ENCODE assay signal across 7 mouse cellular contexts in genomic region chr11:116129993-116130487, GRCm38 (mm10). TPM values are rescaled to one million over a fixed set of nuclear protein-coding genes. Genes with fewer than 3 reads are reported as not detected.
DNase-seq lines count a peak whose midpoint lies in the region; ATAC-seq and TF ChIP-seq lines count a peak whose summit lies in the region.

No protein-coding gene starts in this region.

- TF ChIP-seq CTCF in thymus, adult 2 months (IDR thresholded peaks at IDR 0.05; ENCODE audit: borderline replicate concordance, control insufficient read depth, extremely low read depth, insufficient read depth, low read length, poor library complexity): no peak
- no peak for TF ChIP-seq CTCF in embryonic fibroblast, embryonic 13.5 days (IDR thresholded peaks at IDR 0.05; ENCODE audit: borderline replicate concordance, insufficient read depth, low read length)

- peaks cover 28% of the 10 kb centered on the region for H3K4me1 ChIP-seq in thymus, adult 2 months (replicated peaks; ENCODE audit: control insufficient read depth, insufficient read depth, low read length)
- peaks cover 3% of the 10 kb centered on the region; the same call in 1 of the 2 replicates for H3K4me1 ChIP-seq in embryonic fibroblast, embryonic 13.5 days (ENCODE audit: control insufficient read depth, insufficient read depth, low read length)
- peaks cover 44% of the 10 kb centered on the region for H3K4me1 ChIP-seq in limb, embryonic 13.5 days
- peaks cover 45% of the 10 kb centered on the region for H3K4me1 ChIP-seq in neural tube, embryonic 15.5 days

- peaks cover 4% of the 10 kb centered on the region; the same call in 1 of the 2 replicates for H3K9me3 ChIP-seq in limb, embryonic 13.5 days
- H3K9me3 ChIP-seq in neural tube, embryonic 15.5 days (replicated peaks): no peaks in the 10 kb centered on the region

- peak overlapping the region; percentile 66 for H3K4me3 ChIP-seq in thymus, adult 2 months (ENCODE audit: control insufficient read depth, insufficient read depth, low read length)
- peak overlapping the region; percentile 44; the same call in 1 of the 2 replicates for H3K4me3 ChIP-seq in embryonic fibroblast, embryonic 13.5 days (ENCODE audit: insufficient read depth, low read length)
- H3K4me3 ChIP-seq in limb, embryonic 13.5 days: peak overlapping the region; percentile 63
- peak overlapping the region; percentile 61 for H3K4me3 ChIP-seq in neural tube, embryonic 15.5 days (replicated peaks)

- no peaks in the 10 kb centered on the region for H3K27me3 ChIP-seq in thymus, adult 2 months (ENCODE audit: control insufficient read depth, insufficient read depth, low read length)
- no peaks in the 10 kb centered on the region for H3K27me3 ChIP-seq in limb, embryonic 13.5 days
- H3K27me3 ChIP-seq in neural tube, embryonic 15.5 days (replicated peaks): 0 out of 2 replicates have a peak, but pooled peaks cover 2% of the 10 kb centered on the region

- 5% methylated on average over 8 of the region's 8 CpGs for WGBS in thymus, adult 2 months
- WGBS in limb, embryonic 13.5 days: 46% methylated on average over 8 of the region's 8 CpGs
- WGBS in neural tube, embryonic 15.5 days: 32% methylated on average over 8 of the region's 8 CpGs

- H3K9ac ChIP-seq in limb, embryonic 13.5 days: peak overlapping the region; percentile 81
- H3K9ac ChIP-seq in neural tube, embryonic 15.5 days (replicated peaks): peak overlapping the region; percentile 71

- H3K36me3 ChIP-seq in thymus, adult 2 months (ENCODE audit: control insufficient read depth, insufficient read depth, low read length): peaks cover 16% of the 10 kb centered on the region
- peaks cover 47% of the 10 kb centered on the region for H3K36me3 ChIP-seq in limb, embryonic 13.5 days
- H3K36me3 ChIP-seq in neural tube, embryonic 15.5 days: peaks cover 39% of the 10 kb centered on the region

- peak; percentile 31 for DNase-seq in thymus, adult 2 months
- no peak for DNase-seq in thymus, adult 18-20 months
- no peak for DNase-seq in ovary, postnatal 14 days (ENCODE audit: low spot score)
- DNase-seq in layer of hippocampus, adult 11-12 months (ENCODE audit: low spot score): no peak

- ATAC-seq in limb, embryonic 13.5 days (ENCODE audit: low FRiP score, low read depth): peak; percentile 2; the same call in 1 of the 2 replicates
- peak; percentile 22 for ATAC-seq in neural tube, embryonic 15.5 days (ENCODE audit: low FRiP score)

- H3K4me2 ChIP-seq in limb, embryonic 13.5 days (replicated peaks): peak overlapping the region; percentile 76
- H3K4me2 ChIP-seq in neural tube, embryonic 15.5 days: peak overlapping the region; percentile 77

- TF ChIP-seq POLR2A in thymus, adult 2 months (IDR thresholded peaks at IDR 0.05; ENCODE audit: control insufficient read depth, extremely low read depth, insufficient read depth, low read length, poor library complexity): no peak
- no peak for TF ChIP-seq POLR2A in embryonic fibroblast, embryonic 13.5 days (IDR thresholded peaks at IDR 0.05; ENCODE audit: low read depth, low read length)

- H3K27ac ChIP-seq in thymus, adult 2 months (ENCODE audit: control insufficient read depth, insufficient read depth, low read length): peak overlapping the region; percentile 18; the same call in 1 of the 2 replicates
- H3K27ac ChIP-seq in embryonic fibroblast, embryonic 13.5 days (ENCODE audit: insufficient read depth, low read length): no peak overlapping the region
- H3K27ac ChIP-seq in limb, embryonic 13.5 days: peak overlapping the region; percentile 88; the same call in 1 of the 2 replicates
- H3K27ac ChIP-seq in neural tube, embryonic 15.5 days (replicated peaks): peak overlapping the region; percentile 92

RNA-seq across cellular contexts. Expression of gene Trim65, which starts 0.9 kb away (rescaled TPM):
- polyA plus RNA-seq in thymus, adult 2 months (2012; rRNA removed): 24.5 and 26.7 TPM in 2 replicates
- polyA plus RNA-seq in embryonic fibroblast, embryonic 13.5 days (2011; ENCODE audit: insufficient read length, low read depth, missing spikeins): 2.8 and 2.9 TPM in 2 replicates
- 2.3 and 3.2 TPM in 2 replicates for polyA plus RNA-seq in limb, embryonic 13.5 days (2015; fragmentation: Nextera tagmentation; extraction: Ambion mirVana)
- polyA plus RNA-seq in neural tube, embryonic 15.5 days (2015; fragmentation: Nextera tagmentation; extraction: Ambion mirVana): 3.4 and 4.1 TPM in 2 replicates

RNA-seq across cellular contexts. Expression of gene Trim47, which starts 3.0 kb away (rescaled TPM):
- polyA plus RNA-seq in thymus, adult 2 months (2012; rRNA removed): 27.6 and 30.0 TPM in 2 replicates
- polyA plus RNA-seq in embryonic fibroblast, embryonic 13.5 days (2011; ENCODE audit: insufficient read length, low read depth, missing spikeins): 21.5 and 25.1 TPM in 2 replicates
- 15.7 and 15.9 TPM in 2 replicates for polyA plus RNA-seq in limb, embryonic 13.5 days (2015; fragmentation: Nextera tagmentation; extraction: Ambion mirVana)
- 9.8 TPM in 2 replicates for polyA plus RNA-seq in neural tube, embryonic 15.5 days (2015; fragmentation: Nextera tagmentation; extraction: Ambion mirVana)

RNA-seq across cellular contexts. Expression of gene Mrpl38, which starts 8.6 kb away (rescaled TPM):
- polyA plus RNA-seq in thymus, adult 2 months (2012; rRNA removed): 49.0 and 54.7 TPM in 2 replicates
- 31.6 and 32.5 TPM in 2 replicates for polyA plus RNA-seq in embryonic fibroblast, embryonic 13.5 days (2011; ENCODE audit: insufficient read length, low read depth, missing spikeins)
- polyA plus RNA-seq in limb, embryonic 13.5 days (2015; fragmentation: Nextera tagmentation; extraction: Ambion mirVana): 86.0 and 86.3 TPM in 2 replicates
- polyA plus RNA-seq in neural tube, embryonic 15.5 days (2015; fragmentation: Nextera tagmentation; extraction: Ambion mirVana): 82.2 and 95.1 TPM in 2 replicates

RNA-seq across cellular contexts. Expression of gene Fbf1, which starts 37.9 kb away (rescaled TPM):
- polyA plus RNA-seq in thymus, adult 2 months (2012; rRNA removed): 30.0 and 30.3 TPM in 2 replicates
- polyA plus RNA-seq in embryonic fibroblast, embryonic 13.5 days (2011; ENCODE audit: insufficient read length, low read depth, missing spikeins): 34.5 and 42.3 TPM in 2 replicates
- 48.6 and 48.9 TPM in 2 replicates for polyA plus RNA-seq in limb, embryonic 13.5 days (2015; fragmentation: Nextera tagmentation; extraction: Ambion mirVana)
- 44.2 and 48.5 TPM in 2 replicates for polyA plus RNA-seq in neural tube, embryonic 15.5 days (2015; fragmentation: Nextera tagmentation; extraction: Ambion mirVana)

RNA-seq across cellular contexts. Expression of gene Wbp2, which starts 43.2 kb away (rescaled TPM):
- 288 and 314 TPM in 2 replicates for polyA plus RNA-seq in thymus, adult 2 months (2012; rRNA removed)
- 55.1 and 63.8 TPM in 2 replicates for polyA plus RNA-seq in embryonic fibroblast, embryonic 13.5 days (2011; ENCODE audit: insufficient read length, low read depth, missing spikeins)
- 43.1 and 47.9 TPM in 2 replicates for polyA plus RNA-seq in limb, embryonic 13.5 days (2015; fragmentation: Nextera tagmentation; extraction: Ambion mirVana)
- polyA plus RNA-seq in neural tube, embryonic 15.5 days (2015; fragmentation: Nextera tagmentation; extraction: Ambion mirVana): 162 and 167 TPM in 2 replicates
